Mouse (Mus musculus) large intestine, adult 2 months (tissue): Measurements from ENCODE around the gene Trim45. TPM values are rescaled to one million over a fixed set of nuclear protein-coding genes. Genes with fewer than 3 reads are reported as not detected.

ENCODE experiments used
- polyA plus RNA-seq: library from polyadenylated mRNA; depleted of rRNA; stranded (reverse); fragments of >200 nt; gene quantifications from 2 replicates; pipeline ENCODE4 v1.2.3, GENCODE M21; 2012; rRNA removed

Trim45 gene
- polyA plus RNA-seq, 1 experiment, result 1.1 TPM

Other genes starting within 250 kb of the Trim45 start
- 8.3 and 9.5 TPM in 2 replicates for gene Man1a2, start 236.7 kb upstream of the Trim45 start, polyA plus RNA-seq
- gene Vtcn1, start 96.7 kb upstream of the Trim45 start, polyA plus RNA-seq, result 0.05 TPM in 1 of 2 replicates, not detected in the other
- 4.1 and 4.7 TPM in 2 replicates for gene Ttf2, start 47.5 kb downstream of the Trim45 start, polyA plus RNA-seq
- gene Cd101, start 107.4 kb downstream of the Trim45 start, polyA plus RNA-seq, result 0.77 and 1.5 TPM in 2 replicates
- gene Ptgfrn, start 188.1 kb downstream of the Trim45 start, polyA plus RNA-seq, result 24.1 and 31.9 TPM in 2 replicates